Mouse (Mus musculus) G1E (cell line): ENCODE measurements at regions not wholly inside any gene's neighbourhood (a gene's known extent, or its start where the extent isn't known, plus 50 kb on each side); places are given as distances from the start of the nearest gene placed in this dataset.

Source experiments
- ATAC-seq: 2 replicates; pipeline ENCODE4 v1.8.0; 2016; ENCODE audit warnings: mild to moderate bottlenecking; ENCODE audit not compliant: insufficient number of reproducible peaks, poor library complexity, low FRiP score, severe bottlenecking; ENCODE audit errors: extremely low read depth
- DNase-seq: peaks from one replicate; pipeline ENCODE4 v3.0.0; 2012; ENCODE audit warnings: low spot score
- H3K27me3 ChIP-seq: 2 replicates; pipeline ENCODE4 v1.6.1; 2012; ENCODE audit warnings: mild to moderate bottlenecking, low read length, inconsistent platforms; ENCODE audit not compliant: insufficient read depth
- H3K36me3 ChIP-seq: replicated peaks from 2 replicates; pipeline ENCODE3; 2012; ENCODE audit warnings: mild to moderate bottlenecking, inconsistent platforms
- H3K4me1 ChIP-seq: 2 replicates; pipeline ENCODE4 v1.6.1; 2012; ENCODE audit warnings: low read depth, low read length, inconsistent platforms, mixed read lengths; ENCODE audit not compliant: insufficient read depth
- H3K4me3 ChIP-seq: 2 replicates; pipeline ENCODE4 v1.5.1; 2012; ENCODE audit warnings: low read depth, mild to moderate bottlenecking, inconsistent platforms, low read length, moderate library complexity, mixed read lengths
- H3K9me3 ChIP-seq: replicated peaks from 2 replicates; pipeline ENCODE4 v1.6.1; 2012; ENCODE audit warnings: inconsistent platforms
- CTCF ChIP-seq: IDR thresholded peaks from 2 replicates; pipeline ENCODE4 v1.5.1; 2012; ENCODE audit warnings: low read depth, low read length, inconsistent platforms, mixed read lengths
- GATA1 ChIP-seq: IDR thresholded peaks from 2 replicates; pipeline ENCODE4 v1.6.1; 2012; ENCODE audit warnings: borderline replicate concordance, low read length, inconsistent platforms, mixed read lengths
- GATA2 ChIP-seq: IDR thresholded peaks from 2 replicates; pipeline ENCODE4 v1.6.1; 2012; ENCODE audit warnings: low read depth, low read length, inconsistent platforms, borderline replicate concordance
- POLR2AphosphoS5 ChIP-seq: IDR thresholded peaks from 2 replicates; pipeline ENCODE4 v1.6.1; 2012; ENCODE audit warnings: low read depth, low read length, inconsistent platforms; ENCODE audit not compliant: insufficient replicate concordance
- TAL1 ChIP-seq: conservative IDR thresholded peaks from 2 replicates; pipeline ENCODE4 v1.6.1; 2012; ENCODE audit warnings: low read depth, low read length, inconsistent platforms, mixed read lengths

- Histone ChIP-seq H3K9me3 (peaks cover 14% of the 10 kb centered on the region), H3K4me1 (no peaks in the 10 kb centered on the region), H3K36me3 (no peaks in the 10 kb centered on the region), H3K4me3 (no peak overlapping the region), H3K27me3 (no peaks in the 10 kb centered on the region)
- ATAC-seq, result no peak
- no peak for DNase-seq
- TF ChIP-seq CTCF (no peak), GATA1 (no peak), GATA2 (no peak), TAL1 (no peak), POLR2AphosphoS5 (no peak)
These were observed 300.3 kb upstream of the Clnk start for GRCm38 (mm10) chr5:39176906-39177305.

DNA sequence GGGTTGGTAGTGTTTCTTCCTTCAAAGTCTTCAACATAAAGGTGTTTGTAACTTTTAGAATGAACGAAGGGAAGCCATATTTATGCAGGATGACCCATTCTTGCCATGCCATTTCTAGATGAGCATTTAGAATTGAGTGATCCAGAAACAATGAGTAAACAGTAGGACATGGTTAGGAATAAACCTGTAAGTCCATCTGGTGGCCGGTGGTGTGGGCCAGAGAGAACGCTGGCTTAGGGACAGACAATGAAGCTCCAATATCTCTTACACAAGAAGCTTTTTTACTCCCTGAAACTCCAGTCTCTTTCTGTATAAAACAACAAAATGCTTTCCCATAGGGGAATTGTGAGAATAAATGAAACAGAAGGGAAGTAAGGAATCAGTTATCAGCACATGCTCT, 296.9 kb upstream of the Clnk start:
- Histone ChIP-seq H3K9me3 (peaks cover 7% of the 10 kb centered on the region), H3K36me3 (no peaks in the 10 kb centered on the region), H3K4me3 (no peak overlapping the region), H3K27me3 (no peaks in the 10 kb centered on the region), H3K4me1 (no peaks in the 10 kb centered on the region)
- no peak for ATAC-seq
- no peak for TF ChIP-seq GATA1
- no peak for TF ChIP-seq POLR2AphosphoS5
- no peak for TF ChIP-seq TAL1
- TF ChIP-seq CTCF, result no peak
- no peak for TF ChIP-seq GATA2
- no peak for DNase-seq

DNA sequence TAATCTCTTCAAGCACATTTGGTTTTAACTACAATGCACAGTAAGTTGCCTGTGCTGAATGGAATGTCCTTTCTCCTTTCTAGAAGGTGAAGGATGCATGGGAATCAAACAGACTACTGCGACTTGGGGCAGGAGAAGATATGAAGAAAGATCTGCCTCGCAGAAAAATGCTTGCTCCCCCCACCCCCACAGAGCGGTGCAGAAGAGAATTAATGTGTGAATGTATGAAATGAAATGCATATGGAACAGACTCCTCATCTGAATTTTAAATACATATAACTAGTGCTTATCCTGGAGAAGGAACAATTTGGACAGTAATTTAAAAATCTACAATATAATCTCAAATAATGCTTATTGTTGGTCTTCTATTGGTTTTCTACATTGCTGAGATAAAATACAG, 283.0 kb upstream of the Clnk start:
- Histone ChIP-seq H3K4me3 (no peak overlapping the region), H3K4me1 (no peaks in the 10 kb centered on the region), H3K9me3 (peaks cover 4% of the 10 kb centered on the region; the same call in 1 of the 2 replicates), H3K36me3 (no peaks in the 10 kb centered on the region), H3K27me3 (no peaks in the 10 kb centered on the region)
- DNase-seq (no peak), ATAC-seq (no peak)
- TF ChIP-seq GATA2 (no peak), GATA1 (no peak), CTCF (no peak), POLR2AphosphoS5 (no peak)

DNA sequence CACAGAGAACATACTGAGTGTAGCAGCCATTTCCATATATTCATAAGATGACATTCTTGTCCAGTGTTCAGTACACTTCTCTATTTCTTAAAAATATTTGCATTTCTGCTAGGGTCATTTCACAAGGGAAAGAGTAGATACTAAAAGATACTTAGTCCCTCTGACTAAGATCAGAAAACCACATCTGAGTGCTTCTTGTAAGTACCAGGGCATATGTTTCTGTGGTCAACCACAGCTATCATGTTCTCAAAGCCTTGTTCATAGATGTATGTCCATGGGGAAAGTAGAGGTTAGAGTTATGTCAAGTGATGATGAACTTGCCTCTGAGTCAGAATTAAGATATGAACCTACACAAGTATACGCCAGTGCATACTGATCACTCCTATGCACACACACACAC, 279.2 kb upstream of the Clnk start:
- ATAC-seq (no peak), DNase-seq (no peak)
- no peaks in the 10 kb centered on the region for H3K4me1 ChIP-seq
- no peaks in the 10 kb centered on the region for H3K27me3 ChIP-seq
- TF ChIP-seq GATA2 (no peak), POLR2AphosphoS5 (no peak), GATA1 (no peak), TAL1 (no peak), CTCF (no peak)
- H3K36me3 ChIP-seq, result no peaks in the 10 kb centered on the region
- H3K4me3 ChIP-seq, result no peak overlapping the region
- peaks cover 3% of the 10 kb centered on the region; the same call in 1 of the 2 replicates for H3K9me3 ChIP-seq

- H3K4me3 ChIP-seq, result no peak overlapping the region
- H3K4me1 ChIP-seq, result no peaks in the 10 kb centered on the region
- no peak for TF ChIP-seq CTCF
- TF ChIP-seq GATA2, result no peak
- TF ChIP-seq GATA1, result no peak
- no peak for TF ChIP-seq POLR2AphosphoS5
- no peak for TF ChIP-seq TAL1
- no peaks in the 10 kb centered on the region for H3K36me3 ChIP-seq
- H3K27me3 ChIP-seq, result no peaks in the 10 kb centered on the region
- DNase-seq (no peak), ATAC-seq (no peak)
- H3K9me3 ChIP-seq, result no peaks in the 10 kb centered on the region; the same call in 1 of the 2 replicates
These were observed 276.7 kb upstream of the Clnk start for GRCm38 (mm10) chr5:39153291-39153794.

GRCm38 (mm10) chr5:39151917-39152316, 275.3 kb upstream of the Clnk start:
- ATAC-seq (no peak), DNase-seq (no peak)
- H3K36me3 ChIP-seq, result no peaks in the 10 kb centered on the region
- H3K4me3 ChIP-seq, result no peak overlapping the region
- no peaks in the 10 kb centered on the region for H3K4me1 ChIP-seq
- H3K27me3 ChIP-seq, result no peaks in the 10 kb centered on the region
- H3K9me3 ChIP-seq, result no peaks in the 10 kb centered on the region
- TF ChIP-seq CTCF (no peak), TAL1 (no peak), POLR2AphosphoS5 (no peak), GATA2 (no peak), GATA1 (no peak)
